Mouse (Mus musculus) small intestine, adult 2 months (tissue): ENCODE results near the gene Pigo.

Source experiments
- CTCF ChIP-seq: fragments of 200-500 bp; IDR thresholded peaks from 2 replicates; pipeline ENCODE4 v1.5.1; 2012; ENCODE audit warnings: low read depth, mild to moderate bottlenecking, control low read depth, inconsistent platforms, low read length, moderate library complexity, mixed read lengths; ENCODE audit not compliant: insufficient replicate concordance, insufficient read length; ENCODE audit errors: extremely low read depth
- POLR2A ChIP-seq: fragments of 200-500 bp; IDR thresholded peaks from 2 replicates; pipeline ENCODE4 v1.6.1; 2012; ENCODE audit warnings: low read depth, mild to moderate bottlenecking, control low read depth, inconsistent platforms, low read length, moderate library complexity

- TF ChIP-seq CTCF (no peak), POLR2A (no peak)
Observed at GRCm38 (mm10) chr4:43012091-43012490, 13.5 kb downstream of the Pigo start.
